Mouse (Mus musculus): Measurements from ENCODE around the gene Gkn1. TPM values are rescaled to one million over a fixed set of nuclear protein-coding genes. Genes with fewer than 3 reads are reported as not detected.
A peak's percentile ranks its signal among the peaks of the same experiment; 100 is the strongest.

Gkn1 gene
- total and polyA plus RNA-seq, 3 experiments: not detected

- TF ChIP-seq UBTF (IDR thresholded peaks at IDR 0.05; ENCODE audit: low read depth, low read length): no peak
- TF ChIP-seq EP300 (IDR thresholded peaks at IDR 0.05; ENCODE audit: low read length): peak; percentile 81
- peak; percentile 55; the same call in 1 of the 2 replicates for TF ChIP-seq JUN (IDR thresholded peaks at IDR 0.05; ENCODE audit: insufficient read depth, low read depth, low read length)
- TF ChIP-seq RCOR1 (conservative IDR thresholded peaks at IDR 0.05; ENCODE audit: low read depth, low read length): 0 out of 2 replicates have a peak, but pooled peaks have one; percentile 43
- no peak for TF ChIP-seq TBP (conservative IDR thresholded peaks at IDR 0.05; ENCODE audit: low read depth, low read length)
- peak; percentile 55 for TF ChIP-seq MYC (IDR thresholded peaks at IDR 0.05; ENCODE audit: low read depth, low read length)
- no peak for TF ChIP-seq KAT2A (IDR thresholded peaks at IDR 0.05; ENCODE audit: insufficient replicate concordance, low read length)
- TF ChIP-seq MAFK (IDR thresholded peaks at IDR 0.05; ENCODE audit: insufficient replicate concordance, low read length): peak; percentile 66; the same call in 1 of the 2 replicates
- TF ChIP-seq IRF4 (IDR thresholded peaks at IDR 0.05; ENCODE audit: low read depth, low read length): peak; percentile 84
- peak; percentile 25 for TF ChIP-seq SMC3 (IDR thresholded peaks at IDR 0.05; ENCODE audit: low read depth, low read length)
These were observed 49.3 kb upstream of the Gkn1 start (continued) for GRCm38 (mm10) chr6:87399886-87400566.

- H3K4me2 ChIP-seq (ENCODE audit: insufficient read depth, low read depth, poor library complexity, severe bottlenecking): peak overlapping the region; percentile 55
- no peaks in the 10 kb centered on the region for H3K36me3 ChIP-seq (replicated peaks in 1 of 2; ENCODE audit: control insufficient read depth in 1 of 2, insufficient read depth in 1 of 2, low read length in 1 of 2)
- peaks cover 2% of the 10 kb centered on the region for H3K9me3 ChIP-seq (replicated peaks; ENCODE audit: low read length)
- DNase-seq (ENCODE audit: extremely low read depth): peak; percentile 82
- no peaks in the 10 kb centered on the region for H3K27me3 ChIP-seq (replicated peaks)
- no peak overlapping the region; the same call in 1 of the 2 replicates for H3K27ac ChIP-seq (ENCODE audit: insufficient read depth, low read depth)
- dilution Hi-C loops (cut with MboI; ENCODE audit: extremely low pct_ligation_motif_present, extremely low pct_unique_long_range_greater_than_20kb, low sequenced_read_pairs) (no loop called here), in situ Hi-C loops (cut with MboI; ENCODE audit: low pct_ligation_motif_present, low pct_unique_long_range_greater_than_20kb, low sequenced_read_pairs) (loop anchor here (5.0 kb wide), 2 partner anchors 53 to 273 kb away; partner anchors contain the start of gene Aplf)
- peaks cover 19 to 52% of the 10 kb centered on the region in 2 experiments for H3K4me1 ChIP-seq (ENCODE audit: control insufficient read depth in 1 of 2, insufficient read depth in 2 of 2)
- no peak overlapping the region for H3K4me3 ChIP-seq (replicated peaks in 1 of 3; ENCODE audit: low read depth in 2 of 3, low read length in 2 of 3, poor library complexity in 1 of 3)
- TF ChIP-seq ETS1 (conservative IDR thresholded peaks at IDR 0.05; ENCODE audit: low read depth, low read length): no peak
- no peak for TF ChIP-seq RCOR1 (conservative IDR thresholded peaks at IDR 0.05; ENCODE audit: low read depth, low read length)
- peak; percentile 69 for TF ChIP-seq ZC3H11A (IDR thresholded peaks at IDR 0.05; ENCODE audit: low read depth, low read length)
- TF ChIP-seq SMC3 (IDR thresholded peaks at IDR 0.05; ENCODE audit: low read depth, low read length): peak; percentile 98
- TF ChIP-seq RAD21 (IDR thresholded peaks at IDR 0.05; ENCODE audit: low read depth, low read length): peak; percentile 76
- peak; percentile 95 to 96 for TF ChIP-seq CTCF (conservative IDR thresholded peaks at IDR 0.05 in 1 of 2, IDR thresholded peaks at IDR 0.05 in 1 of 2; ENCODE audit: low read depth in 2 of 2, low read length in 2 of 2)
- TF ChIP-seq ZNF384 (IDR thresholded peaks at IDR 0.05; ENCODE audit: low read depth, low read length): peak; percentile 48
- no peak overlapping the region for H3K9ac ChIP-seq (ENCODE audit: insufficient read depth, low read depth)
- H3K79me2 ChIP-seq (replicated peaks; ENCODE audit: control insufficient read depth, extremely low read depth, insufficient read depth, poor library complexity, severe bottlenecking): no peaks in the 10 kb centered on the region
These were observed 48.4 kb upstream of the Gkn1 start for GRCm38 (mm10) chr6:87399137-87399536.

- H3K36me3 ChIP-seq (replicated peaks in 1 of 2; ENCODE audit: control insufficient read depth in 1 of 2, insufficient read depth in 1 of 2, low read length in 1 of 2): no peaks in the 10 kb centered on the region
- no peaks in the 10 kb centered on the region for H3K79me2 ChIP-seq (replicated peaks; ENCODE audit: control insufficient read depth, extremely low read depth, insufficient read depth, poor library complexity, severe bottlenecking)
- TF ChIP-seq PAX5 (IDR thresholded peaks at IDR 0.05; ENCODE audit: low read length): no peak
- TF ChIP-seq CHD1 (IDR thresholded peaks at IDR 0.05; ENCODE audit: low read depth, low read length): no peak
- TF ChIP-seq MEF2A (IDR thresholded peaks at IDR 0.05; ENCODE audit: borderline replicate concordance, low read depth, low read length): no peak
- TF ChIP-seq SMC3 (IDR thresholded peaks at IDR 0.05; ENCODE audit: low read depth, low read length): no peak
- TF ChIP-seq TBP (conservative IDR thresholded peaks at IDR 0.05; ENCODE audit: low read depth, low read length): no peak
- TF ChIP-seq ETS1 (conservative IDR thresholded peaks at IDR 0.05; ENCODE audit: low read depth, low read length): 0 out of 2 replicates have a peak, but pooled peaks have one; percentile 9
- TF ChIP-seq BHLHE40 (IDR thresholded peaks at IDR 0.05; ENCODE audit: low read depth, low read length): peak; percentile 71
- TF ChIP-seq ZNF384 (IDR thresholded peaks at IDR 0.05; ENCODE audit: low read depth, low read length): no peak
- no peak for TF ChIP-seq SIN3A (IDR thresholded peaks at IDR 0.05; ENCODE audit: low read length)
- no peak for TF ChIP-seq JUN (IDR thresholded peaks at IDR 0.05; ENCODE audit: insufficient read depth, low read depth, low read length)
- no peak for TF ChIP-seq EP300 (IDR thresholded peaks at IDR 0.05; ENCODE audit: low read length)
- no peak for TF ChIP-seq NELFE (IDR thresholded peaks at IDR 0.05; ENCODE audit: low read depth, low read length)
- TF ChIP-seq HCFC1 (IDR thresholded peaks at IDR 0.05; ENCODE audit: low read depth, low read length): no peak
- peaks cover 3% of the 10 kb centered on the region for H3K27me3 ChIP-seq (replicated peaks)
- in situ Hi-C loops (cut with MboI; ENCODE audit: low pct_ligation_motif_present, low pct_unique_long_range_greater_than_20kb, low sequenced_read_pairs): loop anchor here (5.0 kb wide), 2 partner anchors 58 to 278 kb away; partner anchors contain the start of gene Aplf
- dilution Hi-C loops (cut with MboI; ENCODE audit: extremely low pct_ligation_motif_present, extremely low pct_unique_long_range_greater_than_20kb, low sequenced_read_pairs): no loop called here
- H3K27ac ChIP-seq (ENCODE audit: insufficient read depth, low read depth): no peak overlapping the region
- peak overlapping the region in 1 of 3 experiments; percentile 29 for H3K4me3 ChIP-seq (replicated peaks in 1 of 3; ENCODE audit: low read depth in 2 of 3, low read length in 2 of 3, poor library complexity in 1 of 3)
- no peak overlapping the region for H3K9ac ChIP-seq (ENCODE audit: insufficient read depth, low read depth)
- H3K4me1 ChIP-seq (ENCODE audit: control insufficient read depth in 1 of 2, insufficient read depth in 2 of 2): peaks cover 17 to 63% of the 10 kb centered on the region in 2 experiments
- peak overlapping the region; percentile 74 for H3K4me2 ChIP-seq (ENCODE audit: insufficient read depth, low read depth, poor library complexity, severe bottlenecking)
- no peaks in the 10 kb centered on the region for H3K9me3 ChIP-seq (replicated peaks; ENCODE audit: low read length)
- DNase-seq (ENCODE audit: extremely low read depth): peak; percentile 56
These were observed 44.0 kb upstream of the Gkn1 start for GRCm38 (mm10) chr6:87394783-87395182.
